Mouse (Mus musculus): ENCODE data around the gene Prdx4.

- TF ChIP-seq CTCF (IDR thresholded peaks at IDR 0.05; ENCODE audit: low read depth) (no peak), EP300 (IDR thresholded peaks at IDR 0.05; ENCODE audit: low read depth) (no peak)
These were observed 3.0 kb downstream of the Prdx4 start for GRCm38 (mm10) chrX:155337567-155337904.
